Mouse (Mus musculus): Measurements from ENCODE around the gene Plcg2. TPM values are rescaled to one million over a fixed set of nuclear protein-coding genes. Genes with fewer than 3 reads are reported as not detected.

The Plcg2 gene
- polyA plus RNA-seq, 1 experiment: 12.5 TPM

DNA sequence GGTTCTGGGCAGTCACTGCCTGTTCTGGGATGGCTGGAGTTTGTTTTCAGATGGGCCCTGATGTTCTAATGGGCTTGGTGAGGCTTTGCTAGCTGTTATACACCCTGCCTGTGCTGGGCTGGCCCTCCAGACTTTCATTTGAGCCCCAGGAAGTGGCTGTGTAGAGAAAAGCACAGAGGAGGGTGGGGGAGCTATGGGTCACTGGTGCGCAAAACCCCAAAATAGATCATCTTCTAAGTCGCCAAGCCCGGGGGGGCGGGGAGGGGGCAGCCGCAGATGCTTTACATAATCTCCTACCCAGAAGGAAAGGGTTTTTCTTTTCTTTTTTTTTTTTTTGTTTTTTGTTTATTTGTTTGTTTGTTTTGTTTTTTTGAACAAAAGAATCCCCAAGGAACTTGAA lies 29.9 kb downstream of the Plcg2 start:
- Histone ChIP-seq H3K4me3 (ENCODE audit: insufficient read depth, low read depth, low read length) (no peak overlapping the region), H3K27me3 (replicated peaks; ENCODE audit: control insufficient read depth, insufficient read depth, low read length) (no peaks in the 10 kb centered on the region), H3K4me1 (ENCODE audit: control insufficient read depth, insufficient read depth, low read length) (no peaks in the 10 kb centered on the region), H3K36me3 (ENCODE audit: control insufficient read depth, insufficient read depth, low read length) (no peaks in the 10 kb centered on the region), H3K27ac (ENCODE audit: insufficient read depth, low read depth, low read length) (no peak overlapping the region)
- WGBS: 40% methylated on average over 5 of the region's 5 CpGs
- no peak for DNase-seq
- TF ChIP-seq POLR2A (IDR thresholded peaks at IDR 0.05; ENCODE audit: low read depth, low read length) (no peak), CTCF (conservative IDR thresholded peaks at IDR 0.05; ENCODE audit: insufficient read depth, insufficient read length, low read depth, low read length) (no peak)

DNA sequence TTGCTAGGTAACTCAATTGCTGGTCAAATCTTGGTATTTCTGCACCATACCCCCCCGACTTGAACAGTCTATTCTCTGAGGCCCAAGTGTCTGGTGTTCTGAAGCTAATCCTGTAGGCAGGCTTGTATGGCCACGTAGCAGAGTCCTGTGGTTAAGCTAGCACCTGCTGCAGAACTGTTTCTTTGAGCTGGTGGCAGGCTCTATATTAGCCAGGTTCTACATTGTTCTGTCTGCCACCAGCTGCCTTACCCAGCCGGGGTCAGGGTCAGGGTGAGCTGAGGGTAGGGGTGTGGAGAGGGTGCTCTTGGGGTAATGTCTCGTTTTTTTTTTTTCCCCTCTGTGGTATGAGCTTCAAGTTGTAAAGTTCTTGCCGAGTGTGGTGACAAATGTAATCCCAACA lies 31.1 kb downstream of the Plcg2 start:
- no peak overlapping the region for H3K27ac ChIP-seq (ENCODE audit: insufficient read depth, low read depth, low read length)
- H3K36me3 ChIP-seq (ENCODE audit: control insufficient read depth, insufficient read depth, low read length): no peaks in the 10 kb centered on the region
- 67% methylated on average over 5 of the region's 5 CpGs for WGBS
- H3K4me3 ChIP-seq (ENCODE audit: insufficient read depth, low read depth, low read length): no peak overlapping the region
- H3K27me3 ChIP-seq (replicated peaks; ENCODE audit: control insufficient read depth, insufficient read depth, low read length): no peaks in the 10 kb centered on the region
- no peak for DNase-seq
- no peak for TF ChIP-seq POLR2A (IDR thresholded peaks at IDR 0.05; ENCODE audit: low read depth, low read length)
- TF ChIP-seq CTCF (conservative IDR thresholded peaks at IDR 0.05; ENCODE audit: insufficient read depth, insufficient read length, low read depth, low read length): no peak
- H3K4me1 ChIP-seq (ENCODE audit: control insufficient read depth, insufficient read depth, low read length): no peaks in the 10 kb centered on the region

DNA sequence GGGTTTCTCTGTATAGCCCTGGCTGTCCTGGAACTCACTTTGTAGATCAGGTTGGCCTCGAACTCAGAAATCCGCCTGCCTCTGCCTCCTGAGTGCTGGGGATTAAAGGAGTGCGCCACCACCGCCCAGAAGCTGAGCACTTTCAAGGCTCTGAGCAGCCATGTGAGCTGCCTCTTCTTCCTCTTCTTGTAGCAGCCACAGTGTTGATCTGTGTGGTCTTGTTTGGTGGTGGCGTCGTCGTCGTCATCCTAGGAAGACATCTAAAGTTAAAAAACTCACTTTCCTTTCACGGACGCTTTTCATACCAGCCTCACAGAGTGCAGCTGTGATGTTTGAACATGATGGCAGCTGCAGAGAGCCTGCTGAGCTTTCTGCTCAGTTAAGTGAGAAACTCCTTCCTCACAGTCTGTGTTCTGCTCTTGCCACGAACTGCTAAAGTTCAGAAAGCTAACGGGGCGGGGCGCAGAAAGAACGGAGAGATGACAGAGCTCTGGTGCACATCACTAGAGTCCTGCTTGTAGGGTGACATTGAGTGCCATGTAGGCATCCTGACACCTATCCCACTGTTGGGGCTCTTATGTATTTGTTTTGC lies 34.4 kb downstream of the Plcg2 start:
- TF ChIP-seq POLR2A (IDR thresholded peaks at IDR 0.05; ENCODE audit: low read depth, low read length) (no peak), CTCF (conservative IDR thresholded peaks at IDR 0.05; ENCODE audit: insufficient read depth, insufficient read length, low read depth, low read length) (no peak)
- H3K27me3 ChIP-seq (replicated peaks; ENCODE audit: control insufficient read depth, insufficient read depth, low read length): no peaks in the 10 kb centered on the region
- DNase-seq: no peak
- WGBS: 89% methylated on average over 15 of the region's 15 CpGs
- no peaks in the 10 kb centered on the region for H3K4me1 ChIP-seq (ENCODE audit: control insufficient read depth, insufficient read depth, low read length)
- H3K4me3 ChIP-seq (ENCODE audit: insufficient read depth, low read depth, low read length): no peak overlapping the region
- H3K27ac ChIP-seq (ENCODE audit: insufficient read depth, low read depth, low read length): no peak overlapping the region
- H3K36me3 ChIP-seq (ENCODE audit: control insufficient read depth, insufficient read depth, low read length): no peaks in the 10 kb centered on the region

DNA sequence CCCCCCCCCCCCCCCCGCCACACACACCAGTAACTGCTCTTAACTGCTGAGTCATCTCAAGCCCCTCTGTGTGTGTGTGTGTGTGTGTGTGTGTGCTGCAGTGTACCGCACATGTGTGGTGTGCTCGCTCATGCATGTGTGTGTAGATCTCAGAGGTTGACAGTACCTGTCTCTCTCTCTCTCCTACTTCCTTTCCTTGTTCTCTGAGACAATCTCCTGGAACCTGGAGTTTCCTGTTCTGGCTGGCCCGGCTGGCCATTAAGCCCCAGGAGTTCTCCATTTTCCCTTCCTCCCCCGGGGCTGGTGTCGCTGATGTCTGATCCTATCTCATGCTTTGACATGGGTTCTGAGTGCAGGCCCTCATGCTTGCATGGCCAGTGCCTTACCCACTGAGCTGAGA lies 38.8 kb downstream of the Plcg2 start:
- TF ChIP-seq POLR2A (IDR thresholded peaks at IDR 0.05; ENCODE audit: low read depth, low read length): no peak
- no peak for TF ChIP-seq CTCF (conservative IDR thresholded peaks at IDR 0.05; ENCODE audit: insufficient read depth, insufficient read length, low read depth, low read length)
- Histone ChIP-seq H3K36me3 (ENCODE audit: control insufficient read depth, insufficient read depth, low read length) (no peaks in the 10 kb centered on the region), H3K27me3 (replicated peaks; ENCODE audit: control insufficient read depth, insufficient read depth, low read length) (no peaks in the 10 kb centered on the region), H3K27ac (ENCODE audit: insufficient read depth, low read depth, low read length) (no peak overlapping the region), H3K4me1 (ENCODE audit: control insufficient read depth, insufficient read depth, low read length) (no peaks in the 10 kb centered on the region), H3K4me3 (ENCODE audit: insufficient read depth, low read depth, low read length) (no peak overlapping the region)
- WGBS: 35% methylated on average over 6 of the region's 6 CpGs
- no peak for DNase-seq

DNA sequence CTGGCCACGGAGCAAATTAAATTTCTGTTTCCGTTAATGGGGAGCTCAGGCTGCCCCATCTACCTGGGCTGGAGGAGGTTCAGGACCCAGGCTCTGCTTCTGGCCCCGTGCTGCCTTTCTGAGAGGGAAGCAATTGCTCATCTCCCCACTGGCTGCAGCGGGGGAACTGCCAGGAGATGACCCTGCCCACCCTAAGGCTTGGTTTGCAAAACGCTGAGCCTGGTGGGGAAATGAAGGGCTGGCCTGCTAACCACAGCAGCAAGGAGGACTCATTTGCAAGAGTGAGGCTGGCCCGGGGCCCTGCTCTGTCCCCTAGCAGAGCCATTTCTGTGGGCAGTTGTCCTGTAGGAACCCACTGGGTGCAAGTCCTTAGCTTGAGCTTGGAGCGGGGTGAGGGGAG lies 39.7 kb downstream of the Plcg2 start:
- WGBS: 76% methylated on average over 7 of the region's 7 CpGs
- no peak for TF ChIP-seq CTCF (conservative IDR thresholded peaks at IDR 0.05; ENCODE audit: insufficient read depth, insufficient read length, low read depth, low read length)
- no peak for TF ChIP-seq POLR2A (IDR thresholded peaks at IDR 0.05; ENCODE audit: low read depth, low read length)
- no peak overlapping the region for H3K27ac ChIP-seq (ENCODE audit: insufficient read depth, low read depth, low read length)
- H3K4me3 ChIP-seq (ENCODE audit: insufficient read depth, low read depth, low read length): no peak overlapping the region
- no peaks in the 10 kb centered on the region for H3K36me3 ChIP-seq (ENCODE audit: control insufficient read depth, insufficient read depth, low read length)
- H3K27me3 ChIP-seq (replicated peaks; ENCODE audit: control insufficient read depth, insufficient read depth, low read length): no peaks in the 10 kb centered on the region
- no peak for DNase-seq
- no peaks in the 10 kb centered on the region for H3K4me1 ChIP-seq (ENCODE audit: control insufficient read depth, insufficient read depth, low read length)

DNA sequence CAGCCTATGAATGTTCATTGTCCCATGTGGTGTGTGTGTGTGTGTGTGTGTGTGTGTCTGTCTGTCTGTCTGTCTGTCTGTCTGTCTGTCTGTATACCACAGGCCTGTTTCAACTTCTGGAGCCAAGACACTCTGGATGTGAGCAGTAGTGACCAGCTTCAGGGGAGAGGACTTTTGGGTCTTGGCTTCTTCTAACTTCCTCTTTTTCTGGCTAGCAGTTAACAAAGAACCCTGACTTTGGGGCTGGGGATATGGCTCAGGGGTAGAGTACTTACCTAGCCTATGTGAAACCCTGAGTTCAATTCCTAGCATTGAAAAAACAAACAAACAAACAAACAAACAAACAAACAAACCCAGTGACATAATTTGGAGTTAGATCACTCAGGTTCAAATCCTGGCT lies 44.9 kb downstream of the Plcg2 start:
- no peak for TF ChIP-seq POLR2A (IDR thresholded peaks at IDR 0.05; ENCODE audit: low read depth, low read length)
- TF ChIP-seq CTCF (conservative IDR thresholded peaks at IDR 0.05; ENCODE audit: insufficient read depth, insufficient read length, low read depth, low read length): no peak
- Histone ChIP-seq H3K4me1 (ENCODE audit: control insufficient read depth, insufficient read depth, low read length) (no peaks in the 10 kb centered on the region), H3K27me3 (replicated peaks; ENCODE audit: control insufficient read depth, insufficient read depth, low read length) (no peaks in the 10 kb centered on the region), H3K27ac (ENCODE audit: insufficient read depth, low read depth, low read length) (no peak overlapping the region), H3K4me3 (ENCODE audit: insufficient read depth, low read depth, low read length) (no peak overlapping the region), H3K36me3 (ENCODE audit: control insufficient read depth, insufficient read depth, low read length) (no peaks in the 10 kb centered on the region)
- DNase-seq: no peak

DNA sequence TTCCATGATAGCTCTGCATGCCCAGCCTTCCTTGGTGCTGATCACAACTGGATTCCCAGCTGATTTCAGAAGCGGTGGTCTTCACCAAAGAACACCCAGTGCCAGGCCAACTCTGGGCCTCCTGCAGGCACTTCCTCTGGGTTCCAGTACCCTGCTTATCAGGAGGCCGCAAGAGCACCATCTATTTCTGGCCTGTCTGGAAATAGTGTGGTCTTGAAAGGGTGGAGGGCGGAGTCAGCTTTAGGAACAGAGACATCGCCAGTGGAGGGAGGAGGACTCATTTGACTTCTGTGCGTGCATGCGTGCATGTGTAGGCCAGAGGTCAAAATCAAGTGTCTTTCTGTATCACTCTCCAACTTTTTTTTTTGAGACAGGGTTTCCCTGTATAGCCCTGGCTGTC lies 45.7 kb downstream of the Plcg2 start:
- no peak overlapping the region for H3K4me3 ChIP-seq (ENCODE audit: insufficient read depth, low read depth, low read length)
- TF ChIP-seq CTCF (conservative IDR thresholded peaks at IDR 0.05; ENCODE audit: insufficient read depth, insufficient read length, low read depth, low read length): no peak
- no peak for TF ChIP-seq POLR2A (IDR thresholded peaks at IDR 0.05; ENCODE audit: low read depth, low read length)
- H3K4me1 ChIP-seq (ENCODE audit: control insufficient read depth, insufficient read depth, low read length): no peaks in the 10 kb centered on the region
- no peak overlapping the region for H3K27ac ChIP-seq (ENCODE audit: insufficient read depth, low read depth, low read length)
- H3K27me3 ChIP-seq (replicated peaks; ENCODE audit: control insufficient read depth, insufficient read depth, low read length): no peaks in the 10 kb centered on the region
- WGBS: 78% methylated on average over 6 of the region's 6 CpGs
- no peaks in the 10 kb centered on the region for H3K36me3 ChIP-seq (ENCODE audit: control insufficient read depth, insufficient read depth, low read length)
- no peak for DNase-seq

Data from kidney, adult 2 months (tissue).